Mouse (Mus musculus) kidney, postnatal 25 days (tissue): ENCODE results near the gene Crip2.

Experiments used
- DNase-seq, 2 experiments: peaks; one replicate each; pipeline ENCODE4 v3.0.0; 2021; ENCODE audit warnings: mixed read lengths in 2 of 2

Crip2 gene

GRCm38 (mm10) chr12:113148381-113149035, 8.5 kb downstream of the Crip2 start:
- DNase-seq: peak; percentile 44 to 54

DNA sequence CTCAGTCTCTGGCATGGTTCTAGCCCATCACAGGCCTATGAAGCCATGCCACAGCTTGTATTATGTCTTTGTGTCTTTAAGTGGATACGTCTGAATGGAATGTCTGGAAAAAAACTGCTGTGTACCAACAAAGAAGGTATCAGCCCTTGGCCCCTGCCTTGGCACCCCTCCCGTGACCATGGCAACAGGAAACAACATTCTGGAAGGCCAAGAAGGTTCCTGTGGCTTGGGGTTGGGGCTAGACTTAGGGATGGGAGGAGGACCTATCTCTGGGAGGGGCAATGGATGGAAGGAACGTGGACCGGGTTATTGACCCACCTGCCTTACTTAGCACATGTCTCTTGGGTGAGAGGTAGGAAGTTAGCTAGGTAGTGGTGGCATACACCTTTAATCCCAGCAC, 9.3 kb downstream of the Crip2 start:
- peak; percentile 53 to 75 for DNase-seq

DNA sequence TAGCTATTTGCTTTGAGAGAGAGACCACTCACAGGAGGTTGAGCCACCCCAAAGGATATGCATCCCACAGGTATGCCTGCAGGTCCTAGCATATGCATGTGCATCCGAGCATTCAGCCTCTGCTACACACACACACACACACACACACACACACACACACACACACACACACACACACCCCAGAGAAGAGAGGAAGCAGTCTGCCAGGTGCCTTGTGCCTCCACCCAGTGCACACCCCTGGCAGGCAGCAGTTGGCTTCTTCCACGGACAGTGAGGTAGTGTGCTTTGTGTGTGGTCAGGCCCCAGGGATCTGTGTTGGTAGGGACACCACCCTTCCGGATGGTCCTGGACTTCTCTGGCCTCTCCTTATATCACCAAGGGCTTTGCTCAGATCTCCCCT, 9.9 kb downstream of the Crip2 start:
- no peak for DNase-seq

GRCm38 (mm10) chr12:113150591-113150990, 10.6 kb downstream of the Crip2 start:
- DNase-seq: no peak

GRCm38 (mm10) chr12:113151046-113151445, 11.0 kb downstream of the Crip2 start:
- peak in 1 of 2 experiments; percentile 67 for DNase-seq

- peak; percentile 54 to 73 for DNase-seq
Observed at GRCm38 (mm10) chr12:113151661-113152271, 11.7 kb downstream of the Crip2 start.

DNA sequence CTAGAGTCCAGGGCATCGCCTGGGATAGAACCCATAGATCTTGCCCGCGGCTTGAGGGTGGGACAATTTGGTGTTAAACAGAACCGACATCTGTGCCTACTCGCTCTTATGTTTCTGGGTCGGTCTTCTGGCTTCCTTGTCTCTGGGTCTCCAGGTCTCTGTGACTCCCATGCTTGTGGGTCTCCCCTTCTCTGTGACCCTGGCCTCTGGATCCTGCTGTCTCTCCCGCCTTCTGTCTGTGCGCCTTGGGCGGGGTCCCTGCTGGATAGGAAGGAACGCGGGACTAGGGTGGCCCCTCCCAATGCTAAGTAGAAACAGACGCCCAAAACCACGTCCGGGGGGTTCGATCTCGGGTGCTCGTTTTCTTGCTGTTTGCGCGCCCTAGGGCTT, 12.2 kb downstream of the Crip2 start:
- DNase-seq: peak in 1 of 2 experiments; percentile 47

DNA sequence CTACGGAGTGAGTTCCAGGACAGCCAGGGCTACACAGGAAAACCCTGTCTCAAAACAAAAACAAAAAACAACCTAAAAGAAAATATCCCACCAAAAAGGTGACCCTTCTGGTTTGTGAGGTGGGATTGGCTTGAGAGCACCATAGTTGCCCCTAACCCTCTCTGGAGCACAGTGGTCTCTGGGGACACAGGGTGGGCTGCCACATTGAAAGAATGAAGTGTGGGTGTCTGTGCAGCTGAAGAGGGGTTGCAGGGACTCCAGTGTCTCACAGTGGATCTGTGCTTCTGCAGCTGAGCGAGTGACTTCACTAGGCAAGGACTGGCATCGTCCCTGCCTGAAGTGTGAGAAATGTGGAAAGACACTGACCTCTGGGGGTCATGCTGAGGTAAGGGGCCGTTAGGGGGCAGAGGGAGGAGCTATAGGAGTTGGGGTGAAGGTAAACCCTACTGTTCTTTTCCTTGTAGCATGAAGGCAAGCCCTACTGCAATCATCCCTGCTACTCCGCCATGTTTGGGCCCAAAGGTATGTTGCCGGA, 13.0 kb downstream of the Crip2 start:
- DNase-seq: no peak

GRCm38 (mm10) chr12:113153971-113154370, 13.9 kb downstream of the Crip2 start:
- no peak for DNase-seq

- DNase-seq: peak in 1 of 2 experiments; percentile 32
Observed at GRCm38 (mm10) chr12:113154747-113155075, 14.7 kb downstream of the Crip2 start.

GRCm38 (mm10) chr12:113155076-113155771, 15.2 kb downstream of the Crip2 start:
- peak; percentile 66 to 84 for DNase-seq

DNA sequence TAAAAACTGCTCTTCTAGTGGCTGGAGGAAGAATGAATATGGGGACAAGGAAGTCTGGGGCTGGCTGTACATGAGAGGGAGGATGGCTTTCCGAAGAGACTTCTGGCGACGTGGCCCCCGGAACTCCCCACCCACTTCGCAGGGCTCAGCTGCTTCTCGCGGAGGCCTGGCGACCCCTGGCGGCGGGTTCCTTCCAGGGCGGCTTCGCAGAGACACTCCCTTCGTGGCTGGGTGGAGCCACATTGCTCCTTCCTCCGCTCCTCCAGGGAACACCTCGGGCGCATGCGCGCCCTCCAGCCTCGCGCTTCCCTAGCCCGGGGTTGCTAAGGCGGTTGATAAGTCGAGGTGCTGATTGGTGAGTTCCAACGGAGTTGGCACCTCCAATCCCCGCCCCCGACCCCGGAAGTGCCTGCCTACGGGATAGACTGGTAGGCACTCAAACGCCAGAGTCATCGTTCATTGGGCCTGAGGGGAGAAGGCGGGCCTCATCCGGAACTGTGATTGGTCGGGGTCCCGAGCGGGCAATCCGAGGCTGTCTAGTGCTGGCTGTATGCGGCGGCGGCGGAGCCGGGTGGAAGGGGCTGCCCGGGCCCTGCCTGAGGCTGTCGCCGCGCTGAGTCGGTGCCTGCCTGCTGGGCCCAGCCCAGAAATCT, 16.0 kb downstream of the Crip2 start, which contains the start of gene Tedc1:
Tedc1 (plus strand) TSS at position 535 of the 653 bp plus-strand sequence.
- DNase-seq: peak; percentile 99

GRCm38 (mm10) chr12:113156540-113156929, 16.5 kb downstream of the Crip2 start:
- no peak for DNase-seq

DNA sequence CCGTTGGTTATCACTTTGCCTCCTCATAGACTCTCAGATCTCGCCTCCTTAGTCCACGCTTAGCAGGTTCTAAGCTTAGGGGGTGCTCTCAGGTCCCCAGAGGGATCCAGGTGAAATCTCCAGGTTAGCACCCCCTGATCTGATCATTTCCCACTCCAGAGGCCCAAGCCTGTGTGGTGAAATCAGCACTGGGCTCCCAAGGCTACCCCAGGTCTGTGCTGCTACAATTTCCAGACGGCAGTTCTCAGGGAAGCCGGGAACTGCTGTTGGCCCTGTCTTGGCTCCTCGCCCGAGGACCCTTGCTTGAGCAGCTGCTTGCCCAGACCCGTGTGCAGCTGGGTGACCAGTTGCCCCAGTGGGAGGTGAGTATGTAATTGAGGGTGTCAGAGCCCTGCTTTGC, 17.0 kb downstream of the Crip2 start:
- DNase-seq: peak in 1 of 2 experiments; percentile 49

GRCm38 (mm10) chr12:113157521-113157920, 17.5 kb downstream of the Crip2 start:
- no peak for DNase-seq

GRCm38 (mm10) chr12:113157971-113158370, 17.9 kb downstream of the Crip2 start:
- peak in 1 of 2 experiments; percentile 28 for DNase-seq

DNA sequence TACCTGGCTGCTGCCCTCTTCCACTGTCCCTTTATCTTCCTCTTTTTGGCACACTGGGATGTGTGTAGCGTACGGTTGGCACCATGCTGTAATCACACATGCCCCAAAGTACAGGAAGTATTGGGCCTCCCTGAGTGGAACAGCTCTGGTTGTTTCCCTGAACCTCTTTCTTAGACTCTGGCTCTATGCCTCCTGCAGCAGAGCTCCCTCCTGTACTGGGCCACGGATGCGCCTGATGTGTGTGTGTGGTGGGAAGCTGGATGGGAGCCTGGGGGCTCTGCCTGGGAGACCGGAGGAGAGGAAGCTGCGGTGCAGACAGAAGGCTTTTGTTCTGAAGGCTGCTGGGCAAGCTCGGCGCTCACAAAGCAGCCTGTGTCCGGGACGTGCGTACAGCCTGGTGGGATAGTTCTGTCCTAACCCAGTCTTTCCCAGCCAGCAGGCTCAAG, 23.5 kb downstream of the Crip2 start:
- no peak for DNase-seq

DNA sequence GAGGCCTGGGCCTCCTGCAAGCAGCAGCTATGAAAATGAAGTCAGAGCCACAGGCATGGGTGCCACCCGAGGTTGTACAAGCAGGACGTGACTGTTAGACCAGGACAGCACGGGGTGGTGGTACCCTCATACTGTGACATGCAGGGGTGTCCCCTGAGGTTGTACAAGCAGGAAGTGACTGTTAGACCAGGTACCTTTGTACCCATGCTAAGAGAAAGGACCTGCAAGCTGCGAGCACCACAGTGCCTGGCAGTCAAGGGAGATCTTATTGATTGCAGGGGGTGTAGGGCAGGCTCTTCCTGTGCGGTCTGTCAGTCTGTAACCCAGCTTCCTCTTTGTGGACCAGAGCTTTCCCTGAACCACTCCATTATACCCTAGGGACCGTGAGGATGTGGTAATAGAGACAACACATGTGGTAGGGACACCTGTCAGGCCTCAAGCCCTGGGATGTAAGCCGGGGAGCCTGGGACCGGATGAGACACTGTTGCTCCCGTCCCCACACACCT, 28.0 kb downstream of the Crip2 start:
- DNase-seq: peak in 1 of 2 experiments; percentile 26

DNA sequence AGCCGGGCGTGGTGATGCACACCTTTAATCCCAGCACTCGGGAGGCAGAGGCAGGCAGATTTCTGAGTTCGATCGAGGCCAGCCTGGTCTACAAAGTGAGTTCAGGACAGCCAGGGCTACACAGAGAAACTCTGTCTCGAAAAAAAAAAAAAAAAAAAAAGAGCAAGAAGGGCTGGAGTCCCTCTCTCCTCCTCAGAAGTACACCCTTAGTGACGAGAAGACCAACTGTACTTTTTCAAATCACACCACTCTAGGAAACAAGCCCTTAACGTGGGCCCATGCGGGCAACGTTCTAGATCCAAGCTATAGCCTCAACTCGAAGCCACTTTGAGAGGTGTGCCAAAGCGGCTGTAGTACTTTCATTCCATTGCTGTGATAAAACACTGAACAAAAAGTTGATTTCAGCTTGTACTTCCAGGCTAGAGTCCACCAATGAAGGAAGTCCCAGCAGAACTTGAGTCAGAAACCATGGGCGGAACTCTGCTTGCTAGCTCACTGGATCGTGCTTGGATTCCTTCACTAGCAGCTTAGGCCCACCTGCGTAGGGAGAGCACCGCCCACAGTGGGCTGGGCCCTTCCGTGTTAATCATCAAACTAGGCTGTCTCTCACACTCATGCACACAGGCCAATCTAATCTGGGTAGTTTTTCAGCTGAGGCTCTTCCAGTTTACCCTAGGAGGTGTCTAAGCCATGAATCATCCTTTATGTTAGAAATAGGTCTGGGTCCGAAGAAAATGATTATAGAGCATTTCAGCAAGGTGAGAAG, 37.1 kb downstream of the Crip2 start:
- no peak for DNase-seq

DNA sequence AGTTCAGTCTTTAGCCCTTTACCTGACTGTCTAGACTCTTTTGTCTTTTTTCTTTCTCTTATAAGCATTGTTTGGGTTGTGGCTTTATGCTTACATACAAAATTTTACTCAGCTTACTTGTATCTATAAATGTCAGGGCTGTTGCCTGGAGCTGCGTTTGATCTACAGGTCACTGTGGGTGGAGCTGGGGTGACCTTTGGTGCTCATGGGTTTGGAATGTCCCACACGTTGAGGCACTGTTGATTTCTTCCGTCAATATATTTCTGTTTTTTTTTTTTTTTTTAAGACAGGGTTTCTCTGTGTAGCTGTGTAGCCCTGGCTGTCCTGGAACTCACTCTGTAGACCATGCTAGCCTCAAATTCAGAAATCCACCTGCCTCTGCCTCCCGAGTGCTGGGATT, 41.0 kb downstream of the Crip2 start:
- no peak for DNase-seq

GRCm38 (mm10) chr12:113184945-113185344, 44.9 kb downstream of the Crip2 start:
- peak in 1 of 2 experiments; percentile 29 for DNase-seq
